Mouse (Mus musculus): ENCODE data around the gene Rheb. TPM values are rescaled to one million over a fixed set of nuclear protein-coding genes. Genes with fewer than 3 reads are reported as not detected.
"Not testable (repeated sequence)": the region's sequence is repeated elsewhere in the genome, so short reads cannot be mapped to it uniquely, and the experiment has no call there.

The Rheb gene
- polyA plus RNA-seq, 1 experiment: 27.8 TPM

DNA sequence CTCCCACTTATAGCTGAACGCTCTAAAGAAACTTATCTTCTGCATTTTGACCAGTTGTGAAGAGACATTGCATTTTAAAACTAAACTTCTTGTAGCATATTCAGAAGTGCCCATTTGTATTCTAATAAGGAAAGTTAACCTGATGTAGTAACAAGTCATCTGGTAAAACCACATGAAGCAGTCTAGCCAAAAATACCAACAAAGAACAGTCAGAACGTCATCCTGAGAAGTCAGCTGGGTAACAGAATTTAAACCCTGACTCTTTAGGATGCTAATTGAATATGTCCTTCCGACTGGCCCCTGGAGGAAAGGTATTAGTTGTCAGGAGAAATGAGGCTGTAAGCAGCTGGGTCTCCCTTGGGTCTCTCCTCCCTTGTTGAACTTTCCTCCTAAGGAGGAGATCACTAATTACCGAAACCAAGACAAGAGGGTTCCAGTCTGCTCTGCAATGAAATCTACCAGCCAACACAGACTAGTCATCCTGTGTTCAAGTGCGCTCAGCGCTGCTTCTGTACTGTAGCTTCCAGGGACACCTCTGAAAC is 18.5 kb downstream of the Rheb start:
- Histone ChIP-seq H3K36me3 (replicated peaks; ENCODE audit: low read length) (peaks cover 46% of the 10 kb centered on the region), H3K9me3 (no peaks in the 10 kb centered on the region), H3K27me3 (replicated peaks) (no peaks in the 10 kb centered on the region), H3K4me1 (peaks cover 85% of the 10 kb centered on the region), H3K4me3 (replicated peaks) (no peak overlapping the region)
- TF ChIP-seq GATA1 (IDR thresholded peaks at IDR 0.05; ENCODE audit: borderline replicate concordance, low read length) (no peak), FLI1 (IDR thresholded peaks at IDR 0.05; ENCODE audit: low read length) (no peak)

DNA sequence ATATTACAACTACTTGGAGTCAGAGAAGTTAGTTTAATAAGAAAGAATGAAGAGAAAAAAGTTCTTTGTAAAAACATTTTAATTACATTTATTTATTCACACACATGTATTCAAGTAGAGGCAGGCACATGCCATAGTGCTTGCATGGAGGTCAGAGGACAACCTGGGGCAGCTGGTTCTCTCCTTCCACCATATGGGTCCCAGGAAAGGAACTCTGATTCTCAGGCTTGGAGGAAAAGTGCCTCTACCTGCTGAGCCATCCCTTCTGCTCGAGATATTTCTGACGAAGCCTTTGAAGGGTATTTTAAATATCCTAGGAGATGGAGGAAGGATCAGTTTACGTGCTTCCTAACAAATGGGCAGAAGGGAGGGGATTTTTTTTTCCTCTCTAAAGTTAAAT is 19.6 kb downstream of the Rheb start:
- Histone ChIP-seq H3K36me3 (replicated peaks; ENCODE audit: low read length) (peaks cover 51% of the 10 kb centered on the region), H3K9me3 (no peaks in the 10 kb centered on the region), H3K27me3 (replicated peaks) (no peaks in the 10 kb centered on the region), H3K4me3 (replicated peaks) (peak overlapping the region; percentile 20), H3K4me1 (peaks cover 83% of the 10 kb centered on the region)
- no peak for TF ChIP-seq GATA1 (IDR thresholded peaks at IDR 0.05; ENCODE audit: borderline replicate concordance, low read length)
- TF ChIP-seq FLI1 (IDR thresholded peaks at IDR 0.05; ENCODE audit: low read length): no peak

DNA sequence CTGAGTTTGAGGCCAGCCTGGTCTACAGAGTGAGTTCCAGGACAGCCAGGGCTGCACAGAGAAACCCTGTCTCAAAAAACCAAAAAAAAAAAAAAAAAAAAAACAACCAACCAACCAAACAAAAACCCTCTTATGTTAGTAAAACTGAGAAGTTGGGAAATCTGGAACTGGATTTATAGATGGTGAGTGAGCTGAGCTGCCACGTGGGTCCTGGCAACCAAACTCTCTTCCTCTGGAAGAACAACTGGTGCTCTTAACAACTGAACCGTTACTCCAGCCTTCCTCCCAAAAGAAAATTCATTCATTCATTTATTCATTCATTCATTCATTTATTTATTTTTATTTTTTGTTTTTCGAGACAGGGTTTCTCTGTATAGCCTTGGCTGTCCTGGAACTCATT is 20.2 kb downstream of the Rheb start:
- H3K9me3 ChIP-seq; H3K27me3 ChIP-seq (replicated peaks); H3K4me3 ChIP-seq (replicated peaks): not testable (repeated sequence)
- peaks cover 78% of the 10 kb centered on the region for H3K4me1 ChIP-seq
- peaks cover 57% of the 10 kb centered on the region for H3K36me3 ChIP-seq (replicated peaks; ENCODE audit: low read length)

DNA sequence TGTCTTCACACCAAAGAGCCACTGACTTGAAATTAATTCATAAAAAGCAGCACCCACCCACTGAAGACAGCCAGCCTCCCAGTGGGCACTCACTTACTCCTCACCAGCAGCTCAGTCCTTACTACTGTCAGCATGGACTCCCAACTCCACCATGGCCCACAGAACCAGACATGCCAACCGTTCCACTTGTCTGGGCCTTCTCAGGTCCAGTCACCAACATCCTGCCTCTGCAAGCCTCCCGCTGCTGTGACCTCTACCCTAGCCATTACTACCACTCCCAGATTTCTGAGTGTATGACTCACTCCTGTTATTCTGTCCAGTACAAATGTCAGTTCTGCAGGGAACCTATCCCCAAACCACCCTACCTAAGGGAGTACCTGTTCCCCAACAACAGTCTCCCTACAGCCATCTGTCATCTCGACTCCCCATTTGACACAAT is 21.0 kb downstream of the Rheb start:
- Histone ChIP-seq H3K27me3 (replicated peaks) (no peaks in the 10 kb centered on the region), H3K4me1 (peaks cover 76% of the 10 kb centered on the region)

DNA sequence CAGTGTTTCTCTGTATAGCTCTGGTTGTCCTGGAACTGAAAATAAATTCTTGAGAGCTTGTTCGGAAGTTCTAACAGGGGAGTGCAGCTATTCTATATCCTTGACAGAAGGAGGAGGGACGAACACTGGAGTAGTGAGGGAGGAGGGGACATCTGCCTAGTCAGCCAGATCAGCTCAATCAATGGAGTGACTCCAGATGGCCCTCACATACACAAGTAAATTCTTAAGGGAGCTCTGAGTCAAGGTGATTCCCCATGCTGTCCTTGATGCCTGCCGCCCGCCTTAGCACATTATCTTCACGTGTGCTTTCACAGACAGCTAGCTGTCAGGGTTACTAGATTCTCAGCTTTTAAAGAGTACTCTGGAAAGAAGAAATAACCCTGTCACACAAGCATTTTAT is 21.8 kb downstream of the Rheb start:
- H3K27me3 ChIP-seq (replicated peaks): no peaks in the 10 kb centered on the region
- H3K9me3 ChIP-seq: no peaks in the 10 kb centered on the region
- TF ChIP-seq FLI1 (IDR thresholded peaks at IDR 0.05; ENCODE audit: low read length): no peak
- TF ChIP-seq GATA1 (IDR thresholded peaks at IDR 0.05; ENCODE audit: borderline replicate concordance, low read length): no peak
- peaks cover 71% of the 10 kb centered on the region for H3K4me1 ChIP-seq
- no peak overlapping the region for H3K4me3 ChIP-seq (replicated peaks)
- peaks cover 67% of the 10 kb centered on the region for H3K36me3 ChIP-seq (replicated peaks; ENCODE audit: low read length)

More for the DNA sequence above, 21.0 kb downstream of the Rheb start:
- no peaks in the 10 kb centered on the region for H3K9me3 ChIP-seq
- peaks cover 62% of the 10 kb centered on the region for H3K36me3 ChIP-seq (replicated peaks; ENCODE audit: low read length)
- no peak overlapping the region for H3K4me3 ChIP-seq (replicated peaks)
- TF ChIP-seq GATA1 (IDR thresholded peaks at IDR 0.05; ENCODE audit: borderline replicate concordance, low read length): no peak
- TF ChIP-seq FLI1 (IDR thresholded peaks at IDR 0.05; ENCODE audit: low read length): no peak

DNA sequence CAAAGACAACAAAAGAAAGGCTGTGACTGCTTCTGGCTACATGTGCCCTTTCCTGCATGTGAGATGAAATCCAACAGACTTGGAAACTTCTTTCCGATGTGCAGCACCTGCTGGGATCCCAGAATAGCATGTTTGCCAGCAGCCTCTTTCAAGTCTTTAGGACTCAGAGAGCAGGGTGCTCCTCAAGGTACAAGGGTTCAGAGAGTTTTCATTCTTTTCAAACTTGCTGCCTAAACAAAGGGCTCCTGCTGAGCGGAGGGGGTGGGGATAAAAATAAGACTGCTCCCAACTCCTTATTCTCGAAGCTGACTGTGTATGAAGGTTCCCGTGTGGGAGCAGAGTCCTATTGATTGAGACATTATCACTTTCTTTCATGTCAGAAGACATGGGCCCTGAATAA is 25.2 kb downstream of the Rheb start:
- no peak for TF ChIP-seq GATA1 (IDR thresholded peaks at IDR 0.05; ENCODE audit: borderline replicate concordance, low read length)
- no peak for TF ChIP-seq FLI1 (IDR thresholded peaks at IDR 0.05; ENCODE audit: low read length)
- Histone ChIP-seq H3K4me1 (peaks cover 75% of the 10 kb centered on the region), H3K36me3 (replicated peaks; ENCODE audit: low read length) (peaks cover 86% of the 10 kb centered on the region), H3K4me3 (replicated peaks) (no peak overlapping the region), H3K27me3 (replicated peaks) (no peaks in the 10 kb centered on the region), H3K9me3 (no peaks in the 10 kb centered on the region)

DNA sequence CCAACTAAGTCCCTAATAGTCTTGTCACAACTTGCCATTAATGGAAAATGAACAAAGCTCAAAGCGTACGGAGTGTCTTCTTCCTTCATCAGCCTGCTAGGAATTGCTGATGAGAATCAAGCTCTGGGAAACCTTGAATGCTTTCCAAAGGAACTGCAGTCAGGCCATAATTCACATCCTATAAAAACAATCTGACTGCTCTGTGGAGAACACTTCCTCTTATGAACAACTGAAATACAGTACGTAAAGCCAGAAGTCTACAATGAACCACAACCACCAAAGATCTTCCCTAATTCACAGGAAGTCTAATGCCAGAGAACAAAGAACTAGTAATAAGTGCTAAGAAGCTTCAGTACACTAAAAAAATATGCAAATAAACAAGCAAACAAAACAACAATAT is 28.5 kb downstream of the Rheb start:
- Histone ChIP-seq H3K36me3 (replicated peaks; ENCODE audit: low read length) (peaks cover 95% of the 10 kb centered on the region), H3K9me3 (no peaks in the 10 kb centered on the region), H3K4me1 (peaks cover 60% of the 10 kb centered on the region), H3K4me3 (replicated peaks) (no peak overlapping the region), H3K27me3 (replicated peaks) (no peaks in the 10 kb centered on the region)
- TF ChIP-seq GATA1 (IDR thresholded peaks at IDR 0.05; ENCODE audit: borderline replicate concordance, low read length) (no peak), FLI1 (IDR thresholded peaks at IDR 0.05; ENCODE audit: low read length) (no peak)

DNA sequence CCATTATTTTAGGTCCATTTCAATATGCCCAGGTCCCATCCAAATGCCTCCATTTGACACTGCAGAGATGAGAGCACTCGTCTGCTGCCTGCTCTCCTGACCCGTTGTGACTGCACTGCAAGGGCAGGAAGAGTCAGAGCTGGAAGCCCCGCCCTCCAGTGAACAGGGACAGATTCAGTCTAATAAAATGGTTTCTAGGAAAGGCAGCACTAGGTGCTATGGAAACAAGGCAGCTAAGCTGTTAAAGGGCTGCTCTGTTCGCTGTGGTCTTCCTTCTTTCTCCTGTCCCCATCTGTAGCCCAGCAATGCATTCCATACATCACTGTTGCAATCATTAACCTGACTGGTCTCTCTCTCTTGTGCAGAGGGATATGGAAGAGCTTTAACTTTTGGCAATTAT is 29.4 kb downstream of the Rheb start:
- Histone ChIP-seq H3K4me3 (replicated peaks) (peak overlapping the region; percentile 1), H3K4me1 (peaks cover 52% of the 10 kb centered on the region), H3K9me3 (no peaks in the 10 kb centered on the region), H3K27me3 (replicated peaks) (no peaks in the 10 kb centered on the region), H3K36me3 (replicated peaks; ENCODE audit: low read length) (peaks cover 95% of the 10 kb centered on the region)
- TF ChIP-seq FLI1 (IDR thresholded peaks at IDR 0.05; ENCODE audit: low read length): no peak
- no peak for TF ChIP-seq GATA1 (IDR thresholded peaks at IDR 0.05; ENCODE audit: borderline replicate concordance, low read length)

DNA sequence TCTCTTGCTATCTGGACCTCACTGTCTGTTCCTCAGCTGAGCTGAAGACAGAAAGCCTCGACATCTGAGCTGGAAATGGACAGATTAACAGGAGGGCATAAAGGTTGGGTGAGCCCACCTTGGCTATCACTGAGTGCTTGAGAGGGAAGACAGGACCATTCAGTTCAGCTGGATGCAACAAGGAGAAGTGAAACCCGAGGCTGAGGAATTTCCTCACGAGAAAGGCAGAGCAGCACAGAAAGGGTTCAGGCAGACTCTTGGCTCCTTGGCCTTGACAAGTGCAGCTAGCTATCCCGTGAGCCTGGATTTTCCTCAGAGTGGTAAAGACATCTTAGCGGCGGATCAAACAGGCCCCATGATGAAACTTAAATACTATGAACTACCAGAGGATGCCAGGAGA is 37.2 kb downstream of the Rheb start:
- H3K36me3 ChIP-seq (replicated peaks; ENCODE audit: low read length): peaks cover 92% of the 10 kb centered on the region
- H3K9me3 ChIP-seq: no peaks in the 10 kb centered on the region
- no peaks in the 10 kb centered on the region for H3K27me3 ChIP-seq (replicated peaks)
- H3K4me1 ChIP-seq: peaks cover 12% of the 10 kb centered on the region
- no peak for TF ChIP-seq GATA1 (IDR thresholded peaks at IDR 0.05; ENCODE audit: borderline replicate concordance, low read length)
- no peak for TF ChIP-seq FLI1 (IDR thresholded peaks at IDR 0.05; ENCODE audit: low read length)
- H3K4me3 ChIP-seq (replicated peaks): no peak overlapping the region

DNA sequence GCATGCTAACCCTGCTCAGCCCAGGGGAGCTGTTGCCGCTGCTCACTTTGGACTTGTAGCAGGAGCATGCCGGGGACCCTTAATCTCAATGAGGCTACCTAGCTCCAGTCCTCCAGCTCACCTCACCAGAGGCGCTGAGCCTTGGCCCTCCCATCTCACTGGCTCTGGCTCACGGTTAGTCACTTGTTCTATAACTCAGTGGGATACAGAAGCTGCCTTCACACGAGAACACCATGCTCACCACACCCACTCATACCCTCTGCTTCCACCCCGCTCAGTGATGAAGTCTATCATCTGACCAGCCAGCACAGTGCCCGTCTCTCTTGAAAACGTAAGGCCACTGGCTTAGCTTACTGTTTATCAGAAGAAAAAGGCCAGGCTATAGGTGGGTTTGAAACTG is 37.8 kb downstream of the Rheb start:
- Histone ChIP-seq H3K4me1 (peaks cover 12% of the 10 kb centered on the region), H3K27me3 (replicated peaks) (no peaks in the 10 kb centered on the region), H3K9me3 (no peaks in the 10 kb centered on the region), H3K4me3 (replicated peaks) (no peak overlapping the region), H3K36me3 (replicated peaks; ENCODE audit: low read length) (peaks cover 91% of the 10 kb centered on the region)
- TF ChIP-seq GATA1 (IDR thresholded peaks at IDR 0.05; ENCODE audit: borderline replicate concordance, low read length) (no peak), FLI1 (IDR thresholded peaks at IDR 0.05; ENCODE audit: low read length) (no peak)
